Mouse (Mus musculus): ENCODE measurements around the gene Qsox1.

Gene Qsox1

GRCm38 (mm10) chr1:155747911-155748310 lies 64.8 kb downstream of the Qsox1 start:
- no peak for DNase-seq (ENCODE audit: low spot score in 2 of 2)

- no peak for DNase-seq (ENCODE audit: low spot score in 2 of 2)
Observed at GRCm38 (mm10) chr1:155747011-155747410, 65.7 kb downstream of the Qsox1 start.

GRCm38 (mm10) chr1:155742411-155743363 lies 70.0 kb downstream of the Qsox1 start:
- no peak for DNase-seq (ENCODE audit: low spot score in 2 of 2)

- no peak for DNase-seq (ENCODE audit: low spot score in 2 of 2)
Observed at GRCm38 (mm10) chr1:155741988-155742387, 70.7 kb downstream of the Qsox1 start.

GRCm38 (mm10) chr1:155741378-155741945 lies 71.2 kb downstream of the Qsox1 start:
- DNase-seq (ENCODE audit: low spot score in 2 of 2) = no peak

- no peak for DNase-seq (ENCODE audit: low spot score in 2 of 2)
Observed at GRCm38 (mm10) chr1:155740622-155741377, 71.9 kb downstream of the Qsox1 start.

- DNase-seq (ENCODE audit: low spot score in 2 of 2) = no peak
Observed at GRCm38 (mm10) chr1:155737809-155738383, 74.8 kb downstream of the Qsox1 start.

GRCm38 (mm10) chr1:155737017-155737808 lies 75.5 kb downstream of the Qsox1 start:
- DNase-seq (ENCODE audit: low spot score in 2 of 2) = peak in 1 of 2 experiments; percentile 63

- no peak for DNase-seq (ENCODE audit: low spot score in 2 of 2)
Observed at GRCm38 (mm10) chr1:155736096-155736825, 76.4 kb downstream of the Qsox1 start.

GRCm38 (mm10) chr1:155731156-155731555 lies 81.5 kb downstream of the Qsox1 start:
- no peak for DNase-seq (ENCODE audit: low spot score in 2 of 2)

GRCm38 (mm10) chr1:155729113-155729795 lies 83.4 kb downstream of the Qsox1 start:
- DNase-seq (ENCODE audit: low spot score in 2 of 2) = no peak

GRCm38 (mm10) chr1:155727830-155728229 lies 84.9 kb downstream of the Qsox1 start:
- no peak for DNase-seq (ENCODE audit: low spot score in 2 of 2)
